Mouse (Mus musculus) ES-E14 (cell line): ENCODE measurements around the gene Map1lc3b. TPM values are rescaled to one million over a fixed set of nuclear protein-coding genes. Genes with fewer than 3 reads are reported as not detected.

Source experiments
- DNase-seq: peaks from one replicate; pipeline ENCODE4 v3.0.0-alpha.2; 2013; ENCODE audit warnings: low read depth, low spot score
- H3K27ac ChIP-seq: 2 replicates; pipeline ENCODE4 v1.5.1; 2012; ENCODE audit warnings: low read depth, mild to moderate bottlenecking, low read length, moderate library complexity, mixed read lengths; ENCODE audit not compliant: poor library complexity, insufficient read depth, severe bottlenecking
- H3K36me3 ChIP-seq: 2 replicates; pipeline ENCODE4 v1.6.1; 2012; ENCODE audit warnings: mild to moderate bottlenecking, low read length, moderate library complexity, mixed read lengths; ENCODE audit not compliant: control insufficient read depth, poor library complexity, insufficient read depth, severe bottlenecking
- H3K4me1 ChIP-seq, 2 experiments: fragments of 150-350 bp in 1 of 2; sonication (generic) in 1 of 2; 2 replicates each; pipeline ENCODE4 v1.6.1; 2012; ENCODE audit warnings: low read length in 2 of 2, mild to moderate bottlenecking in 1 of 2, mixed read lengths in 1 of 2; ENCODE audit not compliant: control insufficient read depth in 2 of 2, insufficient read depth in 2 of 2, poor library complexity in 1 of 2
- H3K4me3 ChIP-seq, 2 experiments: fragments of 150-350 bp in 1 of 2; sonication (generic) in 1 of 2; 2 replicates each; pipeline ENCODE4 v1.5.1; 2012; ENCODE audit warnings: low read length in 2 of 2, low read depth in 1 of 2, mild to moderate bottlenecking in 1 of 2, mixed read lengths in 1 of 2; ENCODE audit not compliant: insufficient read depth in 1 of 2, poor library complexity in 1 of 2, severe bottlenecking in 1 of 2
- H3K9ac ChIP-seq: 2 replicates; pipeline ENCODE4 v1.6.1; 2012; ENCODE audit warnings: low read depth, mild to moderate bottlenecking, low read length, mixed read lengths; ENCODE audit not compliant: poor library complexity, insufficient read depth, severe bottlenecking
- H3K9me3 ChIP-seq: fragments of 150-350 bp; sonication (generic); 2 replicates; pipeline ENCODE4 v1.6.1; 2012; ENCODE audit warnings: low read depth, mild to moderate bottlenecking, low read length; ENCODE audit not compliant: control insufficient read depth, insufficient read depth
- CHD2 ChIP-seq: IDR thresholded peaks from 2 replicates; pipeline ENCODE4 v1.6.1; 2014; ENCODE audit warnings: mild to moderate bottlenecking, low read depth, low read length, inconsistent platforms
- HCFC1 ChIP-seq: IDR thresholded peaks from 2 replicates; pipeline ENCODE4 v1.6.1; 2012; ENCODE audit warnings: low read length, inconsistent platforms, borderline replicate concordance; ENCODE audit not compliant: insufficient read depth
- MAFK ChIP-seq: IDR thresholded peaks from 2 replicates; pipeline ENCODE4 v1.6.1; 2014; ENCODE audit warnings: mild to moderate bottlenecking, low read depth, low read length, inconsistent platforms; ENCODE audit not compliant: insufficient read depth
- ZC3H11A ChIP-seq: IDR thresholded peaks from 2 replicates; pipeline ENCODE4 v1.6.1; 2012; ENCODE audit warnings: low read depth, mild to moderate bottlenecking, inconsistent platforms, low read length, borderline replicate concordance
- ZNF384 ChIP-seq: IDR thresholded peaks from 2 replicates; pipeline ENCODE4 v1.6.1; 2012; ENCODE audit warnings: low read depth, low read length, inconsistent platforms
- in situ Hi-C, 2 experiments: fragments of 600-800 bp; cut with MboI; formaldehyde crosslinking; loops; one replicate each; pipeline ENCODE4 v1.15.1; 2025; ENCODE audit warnings: low sequenced_read_pairs in 2 of 2, inconsistent platforms in 1 of 2; ENCODE audit not compliant: unreplicated experiment in 2 of 2
- total RNA-seq: library from RNA; depleted of rRNA; stranded (reverse); fragments of 300-350 nt; gene quantifications from 2 replicates; pipeline ENCODE4 v1.2.3, GENCODE M21; 2012

Map1lc3b gene
- total RNA-seq, 1 experiment: 92.4 TPM

GRCm38 (mm10) chr8:121628681-121629080 lies 38.5 kb downstream of the Map1lc3b start:
- Histone ChIP-seq H3K9ac (no peak overlapping the region), H3K9me3 (no peaks in the 10 kb centered on the region), H3K36me3 (no peaks in the 10 kb centered on the region; the same call in 1 of the 2 replicates), H3K4me3 (no peak overlapping the region), H3K4me1 (no peaks in the 10 kb centered on the region), H3K27ac (no peak overlapping the region)
- in situ Hi-C loops: no loop called here
- DNase-seq: no peak
- TF ChIP-seq ZNF384 (no peak), ZC3H11A (no peak)

DNA sequence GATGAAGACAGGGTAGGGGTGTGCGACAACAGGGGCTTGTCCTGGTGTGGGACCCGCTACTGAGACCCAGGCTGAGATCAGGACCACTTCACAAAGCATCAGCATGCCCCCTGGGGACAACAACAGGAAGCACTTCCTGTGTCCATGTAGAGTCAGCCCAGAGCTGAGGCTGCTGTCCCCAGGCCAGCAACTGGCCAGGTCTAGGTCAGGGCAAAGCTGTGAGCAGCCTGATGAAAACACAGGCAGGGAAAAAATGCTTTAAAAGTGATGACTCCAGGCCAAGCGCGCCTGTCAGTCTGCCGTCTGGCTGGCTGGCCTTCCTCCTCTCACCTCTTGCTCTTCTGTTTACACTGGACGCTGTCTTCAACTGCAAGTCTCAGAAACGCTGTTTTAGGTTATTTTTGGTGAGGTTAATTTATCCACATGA lies 41.5 kb downstream of the Map1lc3b start:
- H3K4me1 ChIP-seq: no peaks in the 10 kb centered on the region
- in situ Hi-C loops: no loop called here
- H3K9me3 ChIP-seq: no peaks in the 10 kb centered on the region
- H3K9ac ChIP-seq: no peak overlapping the region
- no peak overlapping the region for H3K4me3 ChIP-seq
- no peak for DNase-seq
- no peak overlapping the region for H3K27ac ChIP-seq
- TF ChIP-seq HCFC1 (no peak), ZC3H11A (no peak), MAFK (no peak), CHD2 (no peak), ZNF384 (no peak)
- H3K36me3 ChIP-seq: no peaks in the 10 kb centered on the region; the same call in 1 of the 2 replicates

DNA sequence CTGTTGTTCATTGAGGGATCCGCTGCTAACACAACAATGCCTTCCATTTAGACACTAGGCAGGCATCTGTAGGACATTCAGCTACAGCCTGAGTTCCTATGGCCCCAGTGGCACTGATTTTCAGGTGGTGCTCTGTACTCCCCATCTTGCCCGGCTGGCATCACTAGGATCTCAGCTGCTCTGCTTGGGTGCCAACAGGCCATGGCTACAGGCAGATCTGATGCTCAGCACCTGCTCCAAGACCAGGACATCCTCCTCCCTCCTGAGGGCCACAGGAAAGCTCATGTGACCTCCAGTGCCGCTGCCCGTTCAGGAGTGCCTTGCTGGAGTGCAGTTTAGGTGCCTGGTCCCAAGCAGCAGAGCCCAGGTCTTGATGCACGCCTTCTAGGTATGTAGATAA lies 42.2 kb downstream of the Map1lc3b start:
- H3K9ac ChIP-seq: no peak overlapping the region
- no peaks in the 10 kb centered on the region for H3K36me3 ChIP-seq
- H3K27ac ChIP-seq: no peak overlapping the region
- DNase-seq: no peak
- H3K9me3 ChIP-seq: no peaks in the 10 kb centered on the region
- H3K4me3 ChIP-seq: no peak overlapping the region
- TF ChIP-seq ZNF384 (no peak), ZC3H11A (no peak), HCFC1 (no peak), MAFK (no peak), CHD2 (no peak)
- H3K4me1 ChIP-seq: no peaks in the 10 kb centered on the region
- in situ Hi-C loops: no loop called here

DNA sequence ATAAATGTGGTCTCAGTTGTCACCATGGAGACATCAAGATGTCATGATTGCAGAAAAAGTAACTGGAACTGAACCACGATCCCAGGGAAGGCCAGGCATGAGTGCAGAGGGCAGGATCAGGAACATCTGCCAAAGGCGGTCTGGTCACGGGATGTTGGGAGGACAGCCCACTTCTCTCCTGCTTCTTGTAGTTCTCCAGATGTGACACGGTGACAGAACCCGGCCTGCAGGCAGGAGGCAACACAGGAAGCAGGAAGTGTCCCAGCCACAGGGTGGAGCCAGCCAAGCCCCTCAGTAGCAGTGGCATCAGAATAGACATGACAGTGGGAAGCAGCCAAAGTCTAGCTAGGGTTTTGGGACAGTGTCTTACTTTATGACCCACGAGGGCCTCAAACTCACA lies 45.4 kb downstream of the Map1lc3b start:
- Histone ChIP-seq H3K9me3 (no peaks in the 10 kb centered on the region), H3K9ac (no peak overlapping the region), H3K4me3 (no peak overlapping the region), H3K27ac (no peak overlapping the region), H3K36me3 (no peaks in the 10 kb centered on the region), H3K4me1 (no peaks in the 10 kb centered on the region)
- in situ Hi-C loops: no loop called here
- no peak for DNase-seq
- no peak for TF ChIP-seq MAFK
- TF ChIP-seq HCFC1: no peak
- TF ChIP-seq ZC3H11A: no peak
- no peak for TF ChIP-seq ZNF384
- TF ChIP-seq CHD2: no peak

DNA sequence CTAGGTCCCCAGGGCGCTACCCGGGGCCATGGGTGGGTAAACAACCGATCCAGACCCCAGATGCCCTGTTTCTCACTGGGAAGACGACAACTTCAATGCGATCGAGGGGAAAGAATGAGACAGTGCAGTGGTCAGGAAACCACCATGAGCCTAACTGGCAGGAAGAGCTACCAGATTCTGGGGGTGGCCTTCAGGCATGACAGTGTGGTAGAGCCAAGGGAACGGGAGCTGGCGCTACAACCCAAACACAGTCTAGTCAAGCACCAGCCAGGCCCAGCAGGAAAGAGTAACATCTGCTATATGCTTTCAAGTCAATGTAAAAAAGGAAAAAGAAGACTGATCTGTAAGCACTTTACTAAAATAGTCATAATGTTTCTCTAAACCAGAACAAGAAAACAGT lies 46.0 kb downstream of the Map1lc3b start:
- DNase-seq: no peak
- Histone ChIP-seq H3K4me1 (no peaks in the 10 kb centered on the region), H3K36me3 (no peaks in the 10 kb centered on the region), H3K4me3 (no peak overlapping the region), H3K9ac (no peak overlapping the region), H3K27ac (no peak overlapping the region), H3K9me3 (no peaks in the 10 kb centered on the region)
- in situ Hi-C loops: no loop called here
- TF ChIP-seq ZC3H11A (no peak), HCFC1 (no peak), MAFK (no peak), ZNF384 (no peak), CHD2 (no peak)
